In genomic region chr17:64836352-64836751, GRCm38 (mm10) we compare ENCODE assay signal across 36 mouse cellular contexts. TPM values are rescaled to one million over a fixed set of nuclear protein-coding genes. Genes with fewer than 3 reads are reported as not detected.
A peak's percentile ranks its signal among the peaks of the same experiment; 100 is the strongest.
DNase-seq lines count a peak whose midpoint lies in the region; ATAC-seq and TF ChIP-seq lines count a peak whose summit lies in the region.
"Had no signal": no experiment of that assay in that cellular context is flagged by ENCODE, and none has a peak within 500 bp of the region (broad histone marks: within the 10 kb centered on the region; RNA-seq: fewer than 3 reads in every experiment).

No protein-coding gene starts in this region.

- no peak overlapping the region for H3K4me3 ChIP-seq in embryonic facial prominence, embryonic 15.5 days (replicated peaks)
- H3K4me3 ChIP-seq in embryonic facial prominence, embryonic 10.5 days: no peak overlapping the region
- no peak overlapping the region for H3K4me3 ChIP-seq in neural tube, embryonic 15.5 days (replicated peaks)
- no peak overlapping the region for H3K4me3 ChIP-seq in midbrain, embryonic 13.5 days (replicated peaks)
- H3K4me3 ChIP-seq in myocyte: peak overlapping the region; percentile 8
- H3K4me3 ChIP-seq: embryonic facial prominence, embryonic 13.5 days; erythroblast, embryonic 14.5 days; gastrocnemius, adult 2 months; heart, adult 2 months; heart, embryonic 12.5 days; intestine, embryonic 15.5 days; liver, embryonic 15.5 days had no signal

- H3K4me1 ChIP-seq in embryonic facial prominence, embryonic 15.5 days: 0 out of 2 replicates have a peak, but pooled peaks cover 8% of the 10 kb centered on the region
- peaks cover 12% of the 10 kb centered on the region for H3K4me1 ChIP-seq in embryonic facial prominence, embryonic 10.5 days
- peaks cover 11% of the 10 kb centered on the region; the same call in 1 of the 2 replicates for H3K4me1 ChIP-seq in neural tube, embryonic 15.5 days
- peaks cover 14% of the 10 kb centered on the region for H3K4me1 ChIP-seq in midbrain, embryonic 13.5 days (replicated peaks)
- H3K4me1 ChIP-seq: heart, embryonic 12.5 days; intestine, embryonic 15.5 days; liver, embryonic 15.5 days had no signal

- 0 out of 2 replicates have a peak overlapping the region, but pooled peaks have one; percentile 25 for H3K4me2 ChIP-seq in embryonic facial prominence, embryonic 15.5 days (replicated peaks)
- H3K4me2 ChIP-seq in neural tube, embryonic 15.5 days: peak overlapping the region; percentile 21; the same call in 1 of the 2 replicates
- H3K4me2 ChIP-seq in midbrain, embryonic 13.5 days (replicated peaks): peak overlapping the region; percentile 38
- H3K4me2 ChIP-seq in myocyte (ENCODE audit: low read depth): peak overlapping the region; percentile 85
- H3K4me2 ChIP-seq: heart, embryonic 12.5 days; intestine, embryonic 15.5 days; liver, embryonic 15.5 days; lung, embryonic 14.5 days had no signal

- no peaks in the 10 kb centered on the region for H3K27me3 ChIP-seq in embryonic facial prominence, embryonic 15.5 days
- no peaks in the 10 kb centered on the region for H3K27me3 ChIP-seq in embryonic facial prominence, embryonic 10.5 days (replicated peaks; ENCODE audit: low read depth, poor library complexity, severe bottlenecking)
- H3K27me3 ChIP-seq in neural tube, embryonic 15.5 days (replicated peaks): no peaks in the 10 kb centered on the region
- H3K27me3 ChIP-seq in midbrain, embryonic 13.5 days: no peaks in the 10 kb centered on the region
- H3K27me3 ChIP-seq in myocyte (ENCODE audit: control insufficient read depth, insufficient read depth, insufficient read length): no peaks in the 10 kb centered on the region
- H3K27me3 ChIP-seq: embryonic facial prominence, embryonic 13.5 days; heart, embryonic 12.5 days; intestine, embryonic 15.5 days; liver, embryonic 15.5 days had no signal

- H3K79me2 ChIP-seq in myocyte (ENCODE audit: control insufficient read depth, insufficient read depth): no peaks in the 10 kb centered on the region

- no peak for ATAC-seq in embryonic facial prominence, embryonic 15.5 days (ENCODE audit: insufficient number of reproducible peaks, low FRiP score, low TSS enrichment, low read depth)
- ATAC-seq in neural tube, embryonic 15.5 days (ENCODE audit: low FRiP score): no peak
- ATAC-seq in midbrain, embryonic 13.5 days: peak; percentile 35; the same call in 1 of the 2 replicates
- ATAC-seq: intestine, embryonic 15.5 days; Patski had no signal

- TF ChIP-seq POLR2A in myocyte (IDR thresholded peaks at IDR 0.05; ENCODE audit: insufficient read length, low read depth): no peak

- 63% methylated on average over 10 of the region's 10 CpGs for WGBS in embryonic facial prominence, embryonic 15.5 days
- WGBS in embryonic facial prominence, embryonic 10.5 days: 83% methylated on average over 10 of the region's 10 CpGs
- 80% methylated on average over 10 of the region's 10 CpGs for WGBS in neural tube, embryonic 15.5 days
- WGBS in midbrain, embryonic 13.5 days: 69% methylated on average over 10 of the region's 10 CpGs

- H3K36me3 ChIP-seq in embryonic facial prominence, embryonic 15.5 days: no peaks in the 10 kb centered on the region
- no peaks in the 10 kb centered on the region for H3K36me3 ChIP-seq in embryonic facial prominence, embryonic 10.5 days (replicated peaks)
- no peaks in the 10 kb centered on the region for H3K36me3 ChIP-seq in neural tube, embryonic 15.5 days
- no peaks in the 10 kb centered on the region for H3K36me3 ChIP-seq in midbrain, embryonic 13.5 days
- no peaks in the 10 kb centered on the region for H3K36me3 ChIP-seq in myocyte (ENCODE audit: control insufficient read depth, insufficient read depth)
- H3K36me3 ChIP-seq: embryonic facial prominence, embryonic 13.5 days; G1E; heart, embryonic 12.5 days; intestine, embryonic 15.5 days; liver, embryonic 15.5 days had no signal

- DNase-seq in embryonic facial prominence, embryonic 10.5 days (ENCODE audit: low spot score): no peak
- DNase-seq in neural tube, embryonic 10.5 days (ENCODE audit: extremely low spot score, low spot score): no peak
- no peak for DNase-seq in Muller cell, postnatal 12 days (ENCODE audit: inconsistent ontology term)
- no peak for DNase-seq in left cerebral cortex, postnatal 4 days
- DNase-seq: cerebellum, adult 11-12 months; cerebellum, adult 9-11 months; gastrocnemius, adult 2 months; gastrocnemius, postnatal 36 days; heart, adult 2 months; heart, postnatal 4 days; kidney, adult 8-10 months; kidney, postnatal 10 days; layer of hippocampus, postnatal 36 days; lung, postnatal 14 days; right cerebral cortex, postnatal 25 days; thymus, postnatal 14 days had no signal

- no peak overlapping the region for H3K27ac ChIP-seq in embryonic facial prominence, embryonic 15.5 days (replicated peaks)
- H3K27ac ChIP-seq in embryonic facial prominence, embryonic 10.5 days (replicated peaks): no peak overlapping the region
- H3K27ac ChIP-seq in neural tube, embryonic 15.5 days (replicated peaks): no peak overlapping the region
- no peak overlapping the region for H3K27ac ChIP-seq in midbrain, embryonic 13.5 days
- H3K27ac ChIP-seq: embryonic facial prominence, embryonic 13.5 days; gastrocnemius, adult 2 months; heart, adult 2 months; intestine, embryonic 15.5 days; liver, embryonic 15.5 days had no signal

- no peaks in the 10 kb centered on the region for H3K9me3 ChIP-seq in embryonic facial prominence, embryonic 15.5 days (replicated peaks)
- H3K9me3 ChIP-seq in embryonic facial prominence, embryonic 10.5 days: no peaks in the 10 kb centered on the region
- H3K9me3 ChIP-seq in neural tube, embryonic 15.5 days (replicated peaks): no peaks in the 10 kb centered on the region
- H3K9me3 ChIP-seq in midbrain, embryonic 13.5 days: no peaks in the 10 kb centered on the region
- H3K9me3 ChIP-seq: embryonic facial prominence, embryonic 13.5 days; heart, embryonic 12.5 days; intestine, embryonic 15.5 days; liver, embryonic 15.5 days had no signal

- H3K9ac ChIP-seq in embryonic facial prominence, embryonic 15.5 days: no peak overlapping the region
- H3K9ac ChIP-seq in neural tube, embryonic 15.5 days (replicated peaks): no peak overlapping the region
- H3K9ac ChIP-seq in midbrain, embryonic 13.5 days (replicated peaks): no peak overlapping the region
- H3K9ac ChIP-seq: embryonic facial prominence, embryonic 13.5 days; heart, embryonic 12.5 days; intestine, embryonic 15.5 days; liver, embryonic 15.5 days; lung, embryonic 14.5 days had no signal

- intact Hi-C loops in left cerebral cortex, postnatal 4 days (cut with DNase I): no loop called here

- H3ac ChIP-seq in myocyte (ENCODE audit: control insufficient read depth, insufficient read length): no peak overlapping the region

TF ChIP-seq in myocyte, 11 proteins besides CTCF, POLR2A, EP300 and RAD21:
- TF ChIP-seq REST (IDR thresholded peaks at IDR 0.05; ENCODE audit: insufficient read depth, insufficient read length): no peak
- no peak for TF ChIP-seq MYOG (IDR thresholded peaks at IDR 0.05; ENCODE audit: control insufficient read depth in 1 of 3, insufficient read depth in 1 of 3, insufficient read length in 2 of 3, low read depth in 2 of 3)
- TF ChIP-seq TCF3 (IDR thresholded peaks at IDR 0.05; ENCODE audit: insufficient read length, low read depth): no peak
- no peak for TF ChIP-seq MAX (IDR thresholded peaks at IDR 0.05; ENCODE audit: low read depth)
- no peak for TF ChIP-seq MYOD1 (IDR thresholded peaks at IDR 0.05; ENCODE audit: control insufficient read depth in 1 of 3, insufficient read length in 2 of 3, low read depth in 2 of 3)
- no peak for TF ChIP-seq POLR2AphosphoS2 (IDR thresholded peaks at IDR 0.05; ENCODE audit: insufficient read length, low read depth)
- TF ChIP-seq TCF12 (IDR thresholded peaks at IDR 0.05; ENCODE audit: insufficient read depth, poor library complexity, severe bottlenecking): no peak
- no peak for TF ChIP-seq USF1 (IDR thresholded peaks at IDR 0.05; ENCODE audit: low read depth)
- TF ChIP-seq E2F4 (IDR thresholded peaks at IDR 0.05; ENCODE audit: insufficient read depth): no peak
- TF ChIP-seq CEBPB (IDR thresholded peaks at IDR 0.05; ENCODE audit: insufficient read depth, poor library complexity, severe bottlenecking): no peak
- TF ChIP-seq SRF (IDR thresholded peaks at IDR 0.05; ENCODE audit: control insufficient read depth, insufficient read length, low read depth): no peak
TF ChIP-seq in myocyte: peak in this region for 0.

RNA-seq across cellular contexts. Expression of gene 4930583I09Rik, which starts 0.5 kb away (rescaled TPM):
- polyA plus RNA-seq in embryonic facial prominence, embryonic 15.5 days (2015; fragmentation: Nextera tagmentation; extraction: Ambion mirVana): not detected in 2 replicates
- polyA plus RNA-seq in embryonic facial prominence, embryonic 10.5 days (2016; fragmentation: Nextera tagmentation; extraction: Ambion mirVana): not detected in 2 replicates
- not detected in 2 replicates for polyA plus RNA-seq in neural tube, embryonic 15.5 days (2015; fragmentation: Nextera tagmentation; extraction: Ambion mirVana)
- polyA plus RNA-seq in midbrain, embryonic 13.5 days (2015; fragmentation: Nextera tagmentation; extraction: Ambion mirVana): not detected in 2 replicates
- 0.07 TPM for polyA plus RNA-seq in myocyte (2012; fragmentation: generic; extraction: Trizol)
- not detected for total RNA-seq in left cerebral cortex, postnatal 4 days (2021)
- total RNA-seq: adrenal gland, postnatal 14 days; G1E; gastrocnemius, adult 2 months; gastrocnemius, postnatal 36 days; heart, adult 2 months; heart, postnatal 4 days; layer of hippocampus, postnatal 36 days; liver, adult 2 months had no signal
- polyA plus RNA-seq: embryonic facial prominence, embryonic 13.5 days; erythroblast, embryonic 14.5 days; G1E; heart, adult 2 months; heart, embryonic 12.5 days; heart, postnatal 0 days; hindbrain, embryonic 16.5 days; intestine, embryonic 15.5 days; large intestine, adult 2 months; limb, embryonic 11.5 days; liver, adult 2 months; liver, embryonic 15.5 days; lung, embryonic 14.5 days; neural tube, embryonic 14.5 days; Patski; stomach, embryonic 16.5 days had no signal

Comparison
In these comparisons a context has a peak if more than half of its experiments do, and no peak if none do; other contexts are left out.
1. H3K4me2 ChIP-seq: peak in every context shown above with its lines; median percentile 85 in myocyte; 38 in midbrain, embryonic 13.5 days; 25 in embryonic facial prominence, embryonic 15.5 days; 21 in neural tube, embryonic 15.5 days.